Mouse (Mus musculus) spleen, adult 10 weeks (tissue): ENCODE measurements around the gene Ranbp9. TPM values are rescaled to one million over a fixed set of nuclear protein-coding genes. Genes with fewer than 3 reads are reported as not detected.

ENCODE experiments used
- polyA plus RNA-seq: library from polyadenylated mRNA; stranded (reverse); fragments of 350-450 nt; fragmentation: Illumina TruSeq; extraction: RNeasy Lipid Tissue Mini Kit (QIAGEN cat#74804); gene quantifications from one replicate; pipeline ENCODE4 v1.2.3, GENCODE M21; 2015; ENCODE audit warnings: low replicate concordance; ENCODE audit not compliant: insufficient read depth

Ranbp9 gene
- 94.8 TPM for polyA plus RNA-seq

GRCm38 (mm10) chr13:43480957-43481858 lies at the start of gene Ranbp9:
Gene Ranbp9, minus strand, starts transcription at chr13:43481282.

GRCm38 (mm10) chr13:43398297-43399080 lies 82.6 kb downstream of the Ranbp9 start, which contains the start of gene Nol7:
Gene Nol7, plus strand, starts transcription at chr13:43398390.

GRCm38 (mm10) chr13:43364985-43365824 lies 115.9 kb downstream of the Ranbp9 start, which contains the start of gene Sirt5:
Gene Sirt5, plus strand, starts transcription at chr13:43365496.

Other genes starting within 250 kb of the Ranbp9 start
- gene Gfod1, start 177.1 kb downstream of the Ranbp9 start, polyA plus RNA-seq = 4.5 TPM
- 9.4 TPM for gene Sirt5, start 115.8 kb downstream of the Ranbp9 start, polyA plus RNA-seq
- gene Nol7, start 82.9 kb downstream of the Ranbp9 start, polyA plus RNA-seq = 305 TPM
- 32.6 TPM for gene Mcur1, start 78.9 kb upstream of the Ranbp9 start, polyA plus RNA-seq
- 0.08 TPM for gene Rnf182, start 134.4 kb upstream of the Ranbp9 start, polyA plus RNA-seq